Mouse (Mus musculus): ENCODE measurements at regions not wholly inside any gene's neighbourhood (a gene's known extent, or its start where the extent isn't known, plus 50 kb on each side); places are given as distances from the start of the nearest gene placed in this dataset.

DNA sequence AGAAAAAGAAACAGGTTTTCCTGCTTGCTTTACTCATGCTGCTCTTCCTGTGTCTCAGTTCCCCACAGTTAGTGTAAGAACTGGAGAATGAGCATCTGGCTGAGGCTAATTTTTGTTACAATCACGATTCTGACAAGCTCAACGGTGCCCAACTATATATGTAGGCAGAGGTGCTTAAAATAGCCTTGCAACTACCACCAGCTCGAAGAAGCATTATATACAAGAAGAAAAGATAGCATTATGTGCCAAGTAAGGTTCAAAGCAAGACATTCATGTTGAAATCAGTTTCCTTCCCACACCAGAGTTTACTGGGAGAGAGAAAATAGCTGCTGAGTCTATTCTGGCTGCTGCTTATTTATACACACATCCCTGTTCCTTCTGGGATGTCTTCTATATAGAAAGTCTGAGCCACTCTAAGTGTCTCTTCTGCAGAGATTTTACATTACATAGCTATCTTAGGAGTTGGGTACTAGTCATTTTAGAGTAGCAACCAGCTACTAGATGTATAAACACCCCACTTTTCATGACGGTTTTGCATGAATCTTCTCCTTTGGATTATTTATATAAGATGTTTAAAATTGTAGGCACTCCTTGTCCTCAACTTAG, 568.2 kb upstream of the Plxna2 start:
- no peak for DNase-seq (ENCODE audit: low spot score in 2 of 2)

DNA sequence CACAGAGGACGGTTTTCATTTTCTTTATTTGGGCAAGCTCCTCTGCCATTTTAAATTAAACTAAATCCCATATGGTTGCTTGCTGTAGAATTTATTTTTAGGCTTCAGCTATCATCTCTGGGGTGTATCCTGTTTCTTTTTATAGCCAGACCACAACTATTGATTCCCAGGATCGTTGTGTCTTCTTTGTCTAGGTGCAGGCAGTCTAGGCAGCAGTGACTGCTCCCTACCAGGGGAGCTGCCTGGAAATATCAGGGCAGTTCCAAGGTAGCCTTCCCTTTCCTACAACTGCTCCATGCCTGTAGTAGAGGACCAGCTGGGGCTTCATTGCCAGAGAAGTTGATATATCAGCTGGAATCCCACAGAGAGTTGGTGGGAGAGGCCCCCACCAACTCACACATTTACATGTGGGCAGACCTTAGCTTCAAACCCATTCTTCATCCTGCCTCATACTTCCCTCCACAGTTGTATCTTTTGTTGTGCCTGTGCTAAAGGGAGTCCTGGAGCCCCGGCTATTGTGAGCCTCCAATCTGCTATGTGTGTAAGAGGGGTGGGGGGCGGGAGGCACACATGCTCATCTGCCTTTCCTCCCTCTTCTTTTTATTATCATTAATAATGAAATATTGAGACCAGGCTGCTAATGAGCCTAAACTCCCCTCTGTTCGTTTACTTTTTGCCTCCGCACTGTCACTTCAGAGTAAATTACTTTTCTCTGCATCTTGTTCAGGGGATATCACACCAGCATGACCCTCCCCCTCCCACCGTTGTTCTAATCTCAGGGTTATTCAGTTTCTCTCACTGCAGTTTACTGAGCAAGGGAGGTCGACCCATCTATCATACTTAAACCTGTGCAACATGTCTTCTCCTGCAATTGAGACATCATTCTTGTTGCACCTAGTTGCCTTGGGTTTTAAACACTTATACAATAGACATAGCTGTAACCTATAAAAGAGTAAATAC, 576.3 kb upstream of the Plxna2 start:
- DNase-seq (ENCODE audit: low spot score in 2 of 2), result no peak

DNA sequence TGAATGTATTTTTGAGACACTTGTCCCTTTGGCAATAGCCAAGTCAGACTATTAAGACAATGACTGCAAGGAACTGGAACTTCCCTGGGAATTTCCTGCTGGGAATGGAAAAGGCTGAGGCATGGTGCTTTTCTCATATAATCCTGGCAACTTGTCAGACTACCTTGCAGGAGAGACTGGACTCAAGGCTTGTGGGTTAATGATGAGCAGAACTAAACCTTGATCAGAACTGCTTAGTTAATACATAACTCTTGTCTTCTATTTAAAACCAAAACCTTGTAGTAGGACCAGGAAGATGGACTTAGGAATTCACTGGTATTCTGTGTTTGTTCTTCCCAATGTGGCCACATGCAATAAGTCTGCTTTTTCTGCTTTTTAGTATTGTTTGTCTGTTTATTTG, 579.3 kb upstream of the Plxna2 start:
- DNase-seq (ENCODE audit: low spot score in 2 of 2), result no peak

DNA sequence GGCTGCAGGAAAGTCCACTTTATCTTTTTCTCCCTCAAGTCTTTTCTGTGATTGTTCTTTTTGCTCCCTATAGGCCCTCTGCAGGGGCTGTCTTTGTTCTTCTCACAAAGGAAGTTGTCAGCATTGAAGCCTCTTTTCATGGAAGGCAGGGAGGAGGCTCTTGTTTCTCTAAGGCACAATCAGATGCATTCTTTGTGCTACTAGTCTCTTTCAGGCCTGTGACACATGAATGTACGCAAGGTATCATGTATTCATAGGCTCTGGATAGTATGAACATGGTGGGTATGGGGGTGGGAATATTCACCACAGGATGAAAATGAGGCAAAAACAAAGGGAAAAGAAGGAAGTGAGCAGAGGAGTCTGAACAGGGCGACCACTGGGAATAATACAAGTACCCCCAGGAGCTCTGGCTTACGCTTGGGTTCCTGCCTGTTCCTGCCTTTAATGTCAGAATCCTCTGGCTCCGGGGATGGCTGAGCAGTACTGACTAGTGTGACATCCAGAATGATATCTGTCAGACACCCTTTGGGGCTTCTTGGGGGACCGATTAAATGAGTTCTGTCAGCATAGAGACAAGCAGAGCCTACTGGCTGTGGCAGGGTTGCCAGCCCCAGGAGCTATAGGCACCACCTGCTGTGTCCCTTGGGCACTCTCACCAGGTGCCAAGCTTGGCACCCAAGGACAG, 583.7 kb upstream of the Plxna2 start:
- DNase-seq (ENCODE audit: low spot score in 2 of 2), result no peak

DNA sequence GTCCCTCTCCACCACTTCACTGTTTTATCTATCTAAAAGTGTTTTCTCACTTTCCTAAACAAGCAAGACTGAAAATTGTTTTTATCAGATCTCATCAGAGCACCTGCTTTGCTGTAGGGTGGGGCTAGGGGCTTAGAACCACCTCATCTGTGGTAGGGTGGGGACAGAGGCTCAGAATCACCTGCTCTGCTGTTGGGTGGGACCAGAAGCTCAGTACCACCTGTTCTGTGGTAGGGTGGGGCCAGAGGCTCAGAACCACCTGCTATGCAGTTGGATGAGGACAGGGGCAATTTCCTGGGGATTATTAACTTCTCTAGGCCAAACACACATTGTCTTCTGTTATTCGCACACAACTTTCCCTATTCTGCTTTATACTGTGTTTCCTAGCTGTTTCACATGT, 585.4 kb upstream of the Plxna2 start:
- DNase-seq (ENCODE audit: low spot score in 2 of 2), result no peak

DNA sequence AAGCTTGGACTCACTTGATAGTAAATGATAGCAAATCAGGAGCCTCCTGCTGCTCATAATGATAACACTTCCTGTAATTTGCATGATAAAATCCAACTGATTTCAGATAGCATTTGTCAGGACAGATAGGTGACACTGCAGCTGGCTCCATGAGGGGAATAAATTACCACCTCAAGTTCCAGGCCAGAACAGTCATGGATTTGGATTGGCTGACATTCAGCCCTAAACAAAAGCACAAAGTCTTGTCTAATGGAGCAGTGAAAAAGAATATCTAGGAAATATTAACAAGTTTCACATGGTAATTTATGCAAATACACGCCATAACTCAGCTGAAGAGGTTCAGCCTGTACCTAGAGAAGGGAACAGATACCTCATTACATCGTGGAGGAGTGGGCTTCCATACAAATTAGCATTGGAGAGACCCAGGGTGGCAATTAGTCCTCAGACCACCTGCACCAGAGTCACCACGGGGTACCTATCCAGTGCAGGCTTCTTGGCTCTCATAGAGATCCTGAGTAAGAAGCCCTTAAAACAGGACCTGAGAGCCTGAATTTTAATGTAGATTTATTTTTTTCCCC, 587.3 kb upstream of the Plxna2 start:
- no peak for DNase-seq (ENCODE audit: low spot score in 2 of 2)

DNA sequence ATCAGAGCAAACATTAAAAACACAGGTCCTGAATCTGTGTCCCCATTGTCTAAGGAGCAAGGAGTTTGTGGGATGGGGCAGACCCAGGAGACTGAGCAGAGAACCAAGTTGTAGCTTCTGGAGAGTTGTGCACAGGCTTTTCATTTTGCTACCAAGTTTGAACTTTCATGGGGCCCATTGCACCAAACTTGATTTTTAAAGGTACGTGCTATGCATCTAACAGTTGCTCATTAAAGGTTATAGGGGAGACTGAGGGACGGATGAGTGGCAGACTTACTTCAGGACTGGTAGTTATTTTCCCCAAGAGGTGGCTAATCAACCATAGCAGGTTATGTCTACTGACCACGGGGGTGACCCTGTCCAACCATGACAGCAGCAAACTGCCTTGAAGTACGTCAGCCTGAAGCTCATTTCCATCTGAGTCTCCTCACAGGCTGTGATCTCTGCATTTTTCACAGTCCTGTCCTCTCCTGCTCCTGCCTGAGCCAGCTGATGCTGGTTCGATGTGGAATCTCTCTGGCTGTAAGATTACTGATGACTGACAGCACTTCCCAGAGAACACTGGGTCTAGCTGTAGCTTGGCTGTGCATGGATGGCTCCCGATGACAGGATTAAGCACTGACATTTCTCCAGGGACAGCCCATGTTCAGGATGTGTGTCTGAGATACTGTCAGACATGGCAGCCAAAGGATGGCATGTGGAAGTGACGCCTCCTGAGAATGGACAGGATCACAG, 590.9 kb upstream of the Plxna2 start:
- no peak for DNase-seq (ENCODE audit: low spot score in 2 of 2)

DNA sequence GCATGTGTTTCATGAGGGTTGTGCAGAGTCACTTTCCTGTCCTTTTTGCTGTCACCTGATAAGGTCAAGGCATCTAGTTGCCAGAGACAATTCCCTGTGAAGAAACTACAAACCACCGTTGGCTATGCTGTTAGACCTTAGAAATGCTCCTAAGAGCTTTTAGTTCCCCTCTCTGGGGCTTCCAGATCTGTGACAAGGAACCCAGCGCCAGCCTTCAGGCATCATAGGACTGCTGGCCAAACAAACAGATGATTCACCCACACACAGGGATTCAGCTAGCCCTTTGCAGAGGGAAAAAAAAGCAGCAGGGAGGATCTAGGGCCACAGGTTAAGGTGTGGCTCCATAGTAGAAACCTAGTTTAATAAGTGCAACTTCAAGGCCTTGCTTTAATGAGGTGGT, 591.8 kb upstream of the Plxna2 start:
- DNase-seq (ENCODE audit: low spot score in 2 of 2), result no peak

DNA sequence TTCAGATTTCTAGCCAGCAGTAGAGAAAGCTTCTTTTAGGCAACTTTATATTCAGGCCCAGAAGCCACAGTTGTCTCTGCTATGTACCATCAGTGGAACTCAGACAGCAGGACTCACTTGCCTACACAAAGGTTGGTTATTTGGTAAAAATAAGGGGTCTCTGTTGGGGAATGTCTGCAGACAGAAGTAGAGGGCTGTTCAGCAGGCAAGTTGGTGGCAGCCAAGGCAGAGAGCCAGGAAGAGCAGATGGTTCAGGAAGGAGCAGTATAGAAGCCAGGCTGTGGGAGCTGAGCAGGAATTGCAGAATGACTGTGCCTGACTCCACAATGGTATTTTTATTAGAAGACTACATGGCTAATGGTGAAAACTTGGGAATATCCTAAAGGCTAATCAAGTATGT, 598.7 kb upstream of the Plxna2 start:
- DNase-seq (ENCODE audit: low spot score in 2 of 2), result no peak

DNA sequence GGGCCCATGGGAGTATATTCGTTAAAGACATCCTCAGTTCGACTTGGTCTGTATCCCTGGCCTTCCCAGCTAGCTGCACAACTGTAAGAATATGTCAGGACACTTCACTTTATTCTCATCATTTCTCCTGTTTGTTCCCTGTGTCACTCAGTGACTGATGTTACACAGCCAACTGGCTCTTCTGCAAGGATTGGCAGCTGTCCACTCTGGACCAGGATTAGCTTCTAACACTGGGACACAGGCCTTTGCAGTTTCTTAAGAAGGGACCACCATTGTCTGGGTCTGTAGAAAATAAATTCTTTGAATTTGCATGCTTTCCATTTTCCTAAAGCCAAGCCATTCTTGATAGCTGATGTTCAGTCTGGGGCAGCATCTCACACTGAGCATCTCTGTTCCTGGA, 622.1 kb upstream of the Camk1g start:
- DNase-seq (ENCODE audit: low spot score in 2 of 2), result no peak

DNA sequence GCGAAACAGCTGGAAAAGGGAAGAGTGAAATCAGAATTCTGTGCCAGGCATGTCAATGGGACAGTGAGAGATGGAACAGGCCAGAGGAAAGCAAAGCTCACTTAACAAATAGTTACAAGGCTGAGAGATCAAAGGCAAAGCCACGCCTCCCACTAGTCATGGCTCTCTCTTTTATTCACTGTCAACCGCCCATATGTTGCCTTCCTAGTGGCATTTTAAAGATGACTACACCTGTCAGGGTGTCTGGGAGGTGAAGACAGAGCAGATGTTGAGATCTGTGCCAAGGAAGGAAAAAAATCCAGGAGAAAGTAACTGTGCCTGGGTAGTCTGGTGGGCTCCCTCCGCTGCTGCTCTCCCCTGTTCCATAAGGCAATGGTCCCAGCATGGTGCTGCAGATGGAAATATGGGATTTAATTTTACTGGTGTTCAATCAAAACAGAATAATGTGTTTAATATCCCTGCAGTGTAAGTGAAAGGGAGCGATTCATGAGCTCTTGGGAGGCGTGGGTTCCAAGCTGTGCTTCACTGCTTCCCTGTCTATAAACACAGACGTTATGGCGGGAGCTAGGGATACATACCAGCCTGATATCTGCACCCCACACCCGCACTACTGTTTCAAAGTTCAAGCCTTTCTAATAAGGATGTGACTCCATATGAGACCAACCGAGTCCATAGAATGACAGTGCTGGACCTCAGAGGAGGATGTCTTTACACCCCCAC, 620.0 kb upstream of the Camk1g start:
- DNase-seq (ENCODE audit: low spot score in 2 of 2), result no peak

DNA sequence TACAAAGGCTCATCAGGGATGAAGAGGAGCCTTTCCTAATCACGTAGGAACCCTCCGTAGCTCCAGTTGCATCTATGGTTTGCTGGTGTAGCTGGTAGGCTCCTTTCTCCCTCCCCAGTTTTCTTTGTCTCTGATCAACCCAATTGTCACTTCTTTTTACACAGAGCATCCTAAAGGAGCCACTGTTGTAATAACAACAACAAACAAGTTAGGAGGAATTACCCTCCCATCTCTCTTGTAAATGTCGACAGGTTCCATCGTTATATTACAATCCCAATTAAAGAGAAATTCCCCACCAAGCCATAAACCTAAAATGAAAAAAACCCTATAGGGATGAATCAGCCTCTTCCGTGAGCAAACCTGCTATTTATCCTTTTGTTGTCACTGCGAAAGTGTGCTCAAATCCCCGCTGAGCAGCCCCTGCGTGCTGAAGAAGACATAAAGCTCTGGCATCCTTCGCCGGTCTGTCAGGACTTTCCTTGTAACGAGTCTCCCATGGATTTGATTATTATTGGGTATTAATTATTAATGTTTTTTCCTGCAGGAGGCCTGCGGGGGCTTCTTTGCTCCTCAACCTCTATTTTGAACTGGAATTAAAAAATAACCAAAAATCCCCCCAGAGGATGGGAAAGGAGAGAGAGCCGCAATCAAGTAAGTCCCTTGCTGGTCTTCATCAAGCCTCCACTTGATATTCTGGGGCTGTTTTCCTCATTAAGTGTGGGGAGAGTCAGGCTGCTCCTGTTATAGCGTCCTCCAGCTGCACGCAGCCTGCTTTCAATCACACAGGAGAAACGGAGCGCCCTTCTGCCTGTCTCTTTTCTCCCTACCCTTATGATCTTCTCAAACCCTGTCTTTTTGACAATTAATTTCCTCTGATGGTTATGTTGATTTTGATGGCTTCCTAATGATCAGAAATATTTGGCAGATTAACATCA, 619.1 kb upstream of the Camk1g start:
- DNase-seq (ENCODE audit: low spot score in 2 of 2), result no peak

DNA sequence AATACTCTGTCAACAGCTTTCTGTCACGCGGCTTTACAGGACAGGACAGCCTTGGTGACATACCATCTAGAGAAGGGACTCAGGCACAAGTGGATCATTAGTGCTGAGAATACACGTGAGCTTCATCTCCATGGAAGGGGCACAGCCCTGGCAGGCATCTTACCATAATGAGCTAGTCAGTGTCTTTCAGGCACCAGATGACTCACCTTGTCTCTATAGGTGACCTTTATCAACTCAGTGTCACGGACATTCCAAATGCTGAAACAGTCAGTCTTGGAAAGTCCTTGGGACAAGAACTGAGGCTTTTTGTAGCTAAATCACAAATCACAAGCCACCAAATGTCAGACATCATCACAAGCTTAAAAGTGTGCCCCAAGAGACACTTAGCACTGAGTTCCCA, 610.5 kb upstream of the Camk1g start:
- DNase-seq (ENCODE audit: low spot score in 2 of 2), result no peak

DNA sequence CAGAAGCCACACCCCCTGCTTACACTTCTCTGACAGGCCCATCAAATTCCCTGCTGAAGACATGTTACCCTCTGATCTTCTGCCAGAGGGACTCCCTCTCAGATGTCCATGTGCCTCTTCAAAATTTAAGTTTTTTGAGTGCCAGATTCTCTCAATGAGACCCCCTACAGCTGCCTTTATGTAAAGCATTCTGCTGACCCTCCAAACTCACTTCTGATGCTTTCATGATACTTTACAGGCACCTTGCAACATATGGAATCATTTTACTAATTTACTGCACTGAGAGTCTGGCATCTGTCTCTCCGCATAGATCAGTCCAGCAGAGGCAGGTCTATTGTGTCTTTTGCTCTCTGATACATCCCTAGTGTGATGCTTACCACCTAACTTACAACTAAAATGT, 601.4 kb upstream of the Camk1g start:
- no peak for DNase-seq (ENCODE audit: low spot score in 2 of 2)

DNA sequence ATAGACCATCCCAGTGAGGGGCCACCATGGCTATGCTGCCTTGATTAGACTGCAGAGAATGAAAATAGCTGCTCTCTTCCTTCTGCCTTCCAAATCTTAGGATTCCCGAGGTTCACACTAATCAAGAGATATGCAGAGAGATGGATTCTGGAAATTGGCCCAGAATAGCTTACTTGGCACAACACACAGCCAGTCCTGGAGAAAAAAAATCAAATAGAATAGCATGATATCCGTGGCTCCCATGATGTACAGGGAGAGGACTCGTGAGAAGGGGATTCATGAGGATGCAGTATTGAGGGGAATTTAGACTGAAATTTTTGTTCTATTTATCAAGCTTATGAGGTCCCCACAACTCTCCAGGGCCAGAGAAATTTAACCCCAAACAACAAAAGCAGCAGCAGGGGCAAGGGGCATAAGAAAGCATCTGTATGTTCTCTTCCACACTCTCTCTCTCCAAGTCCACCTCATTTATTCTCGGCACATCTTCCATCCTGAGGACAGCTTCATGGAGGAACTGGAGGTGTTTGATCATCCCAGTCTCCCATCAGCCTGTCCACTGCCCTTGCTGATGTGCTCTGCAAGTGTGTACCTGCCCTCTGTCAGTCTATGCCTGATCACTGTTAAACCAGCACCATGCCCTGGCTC, 599.3 kb upstream of the Camk1g start:
- no peak for DNase-seq (ENCODE audit: low spot score in 2 of 2)

DNA sequence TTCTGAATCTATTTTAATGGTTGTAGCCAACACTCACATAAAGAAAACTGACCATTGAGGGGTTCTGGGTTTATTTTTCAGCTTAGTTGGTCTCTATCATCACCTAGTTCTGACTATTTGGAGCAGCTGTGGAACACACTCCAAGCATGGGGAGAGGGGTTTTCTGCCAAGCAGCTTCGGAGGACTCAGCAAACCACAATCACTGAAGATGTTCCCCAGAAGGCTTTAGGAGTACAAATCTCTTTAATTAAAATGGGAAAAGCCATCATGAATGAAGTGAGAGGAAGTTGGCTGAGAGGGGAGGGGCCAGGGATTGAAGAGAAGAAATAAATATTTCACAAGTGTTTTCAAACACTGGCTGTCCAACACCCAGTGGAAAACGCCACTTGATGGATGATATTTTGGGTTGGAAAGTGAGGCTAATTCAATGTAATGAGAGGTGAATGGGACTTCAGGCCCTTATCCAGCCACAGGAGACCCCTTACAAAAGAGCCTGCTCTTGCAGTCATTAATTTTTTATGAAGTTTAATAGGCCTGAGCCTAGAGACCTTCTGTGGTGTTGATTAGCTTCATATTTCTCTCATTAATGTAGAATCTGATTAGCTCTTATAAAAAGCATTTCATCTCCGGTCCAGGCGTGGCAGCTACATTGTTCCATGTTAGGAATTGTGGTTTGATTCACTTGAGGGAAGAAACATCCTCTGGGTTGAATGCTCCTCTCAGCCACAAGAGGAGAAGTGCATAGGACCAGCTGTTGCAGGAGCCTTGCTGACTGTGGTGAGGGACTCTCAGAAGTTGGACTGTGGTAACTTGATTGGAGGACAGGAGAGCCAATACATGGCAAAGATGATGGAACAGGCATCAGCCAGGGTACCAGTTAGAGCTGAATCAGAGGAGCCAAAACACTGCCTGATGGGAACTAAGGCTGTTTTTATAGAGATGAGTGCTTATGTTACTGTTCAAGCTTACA, 598.1 kb upstream of the Camk1g start:
- DNase-seq (ENCODE audit: low spot score in 2 of 2), result no peak

DNA sequence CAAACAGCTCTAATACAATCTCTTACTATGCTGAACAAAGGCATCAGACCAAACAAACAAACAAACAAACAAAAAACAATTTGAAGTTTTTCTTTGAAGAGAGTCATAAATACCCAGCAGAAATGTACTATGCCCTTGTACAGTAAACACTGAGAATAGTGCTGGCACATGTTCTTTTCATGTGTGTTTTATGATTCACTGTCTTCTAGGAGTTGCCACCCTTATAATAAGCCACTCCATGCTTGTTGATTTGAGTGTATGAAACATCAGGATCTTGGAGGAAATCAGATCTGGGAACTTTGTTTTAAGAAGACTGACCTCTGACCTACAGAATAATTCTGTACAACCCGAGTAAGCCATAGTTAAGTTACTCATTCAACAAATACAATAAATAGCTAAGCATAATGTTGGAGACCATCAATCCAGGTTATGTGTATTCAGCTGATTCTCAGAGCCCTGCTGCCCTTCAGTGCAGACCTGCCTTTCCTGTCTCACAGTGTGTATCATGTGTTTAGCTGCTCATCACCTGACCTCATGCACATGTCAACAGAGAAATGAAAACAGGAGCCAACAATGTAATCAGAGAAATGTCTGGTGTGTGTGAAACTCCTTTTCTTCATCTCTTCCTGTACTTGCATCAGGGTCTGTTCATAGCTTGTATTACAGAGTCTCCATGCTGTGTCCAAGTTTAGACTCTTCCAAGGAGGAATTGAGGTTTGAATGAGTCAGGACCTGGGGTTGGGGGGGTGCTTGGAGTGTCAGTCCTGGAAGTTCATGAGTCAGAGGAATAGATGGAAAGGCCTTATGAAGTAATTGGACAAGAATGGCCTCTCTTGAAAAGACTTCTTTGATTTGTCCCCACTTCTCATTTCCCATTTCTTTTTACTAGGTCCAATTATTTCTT, 596.8 kb upstream of the Camk1g start:
- DNase-seq (ENCODE audit: low spot score in 2 of 2), result no peak
